Mouse (Mus musculus) ES-E14 (cell line): ENCODE data around the gene Srgap1.

Source experiments
- CHD2 ChIP-seq: IDR thresholded peaks from 2 replicates; pipeline ENCODE4 v1.6.1; 2014; ENCODE audit warnings: mild to moderate bottlenecking, low read depth, low read length, inconsistent platforms
- HCFC1 ChIP-seq: IDR thresholded peaks from 2 replicates; pipeline ENCODE4 v1.6.1; 2012; ENCODE audit warnings: low read length, inconsistent platforms, borderline replicate concordance; ENCODE audit not compliant: insufficient read depth
- ZC3H11A ChIP-seq: IDR thresholded peaks from 2 replicates; pipeline ENCODE4 v1.6.1; 2012; ENCODE audit warnings: low read depth, mild to moderate bottlenecking, inconsistent platforms, low read length, borderline replicate concordance
- ZNF384 ChIP-seq: IDR thresholded peaks from 2 replicates; pipeline ENCODE4 v1.6.1; 2012; ENCODE audit warnings: low read depth, low read length, inconsistent platforms

GRCm38 (mm10) chr10:121754237-121754636, 292.9 kb downstream of the Srgap1 start:
- TF ChIP-seq ZC3H11A (no peak), ZNF384 (no peak), HCFC1 (no peak), CHD2 (no peak)
